Mouse (Mus musculus): Measurements from ENCODE around the gene Kcnk10.

The Kcnk10 gene

GRCm38 (mm10) chr12:98409580-98409979, 168.5 kb downstream of the Kcnk10 start:
- TF ChIP-seq GATA4 (IDR thresholded peaks at IDR 0.05; ENCODE audit: insufficient replicate concordance, low read length): no peak

DNA sequence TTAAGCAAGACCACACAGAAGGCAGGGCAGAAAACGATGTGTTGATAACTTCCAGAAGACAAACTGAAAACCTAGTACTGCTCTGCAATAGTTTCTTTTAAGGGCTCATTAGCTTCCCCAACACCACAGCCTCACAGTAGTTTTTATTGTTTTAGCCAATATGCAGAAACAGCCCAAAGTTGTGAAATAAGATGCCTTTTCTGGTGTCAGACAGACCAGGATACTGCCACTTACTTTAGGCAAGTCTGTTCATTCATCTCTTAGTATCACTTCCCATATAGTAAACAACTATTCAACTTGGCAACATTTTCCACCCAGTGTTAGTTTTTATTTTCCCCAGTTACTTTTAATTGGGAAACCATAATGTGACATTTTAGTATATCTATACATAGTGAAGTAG, 171.5 kb downstream of the Kcnk10 start:
- no peak for TF ChIP-seq GATA4 (IDR thresholded peaks at IDR 0.05; ENCODE audit: insufficient replicate concordance, low read length)

GRCm38 (mm10) chr12:98406076-98406475, 172.0 kb downstream of the Kcnk10 start:
- no peak for TF ChIP-seq GATA4 (IDR thresholded peaks at IDR 0.05; ENCODE audit: insufficient replicate concordance, low read length)

DNA sequence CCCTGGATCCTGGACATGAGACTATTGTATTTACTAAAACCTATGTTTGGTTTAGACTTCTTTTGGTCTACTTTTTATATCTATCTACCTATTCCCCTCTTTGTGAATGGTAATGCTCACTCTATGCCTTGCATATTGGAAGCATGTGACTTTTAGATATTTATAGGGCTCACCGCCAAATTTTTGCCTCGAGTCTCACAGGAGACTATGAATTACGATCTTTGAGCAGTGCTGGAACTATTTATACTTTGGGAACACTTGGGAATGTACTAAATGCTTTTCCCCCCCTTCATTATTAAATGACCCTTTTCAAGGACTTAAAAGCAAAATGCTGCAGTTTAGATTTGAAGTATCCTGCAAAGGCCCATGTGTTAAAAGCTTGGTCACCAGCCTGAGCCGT, 181.5 kb downstream of the Kcnk10 start:
- no peak for TF ChIP-seq GATA4 (IDR thresholded peaks at IDR 0.05; ENCODE audit: insufficient replicate concordance, low read length)

- no peak for TF ChIP-seq GATA4 (IDR thresholded peaks at IDR 0.05; ENCODE audit: insufficient replicate concordance, low read length)
Measured at GRCm38 (mm10) chr12:98394115-98394514, 184.0 kb downstream of the Kcnk10 start.

- TF ChIP-seq GATA4 (IDR thresholded peaks at IDR 0.05; ENCODE audit: insufficient replicate concordance, low read length): no peak
Measured at GRCm38 (mm10) chr12:98391347-98391746, 186.8 kb downstream of the Kcnk10 start.

DNA sequence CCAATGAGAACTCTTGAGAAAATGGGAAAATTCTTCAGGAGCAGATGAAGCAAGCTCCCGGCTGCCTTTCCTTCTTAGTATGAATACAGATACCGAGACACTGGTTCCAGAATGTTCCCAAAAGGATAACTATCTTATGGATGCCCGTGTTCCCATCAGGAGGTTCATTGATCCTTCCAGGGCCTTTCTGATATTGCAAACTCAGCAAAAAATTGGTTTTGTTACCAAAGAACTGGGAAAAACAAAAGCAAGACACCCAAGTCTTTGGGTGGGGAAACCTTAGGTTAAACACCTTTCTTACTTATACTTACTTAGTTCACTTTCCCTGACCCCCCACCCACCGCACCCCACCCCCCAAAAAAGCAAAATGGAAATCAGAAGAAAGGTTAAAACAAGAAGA, 188.5 kb downstream of the Kcnk10 start:
- TF ChIP-seq GATA4 (IDR thresholded peaks at IDR 0.05; ENCODE audit: insufficient replicate concordance, low read length): no peak
